Mouse (Mus musculus) heart, postnatal 0 days (tissue): Measurements from ENCODE around the gene F9.

ENCODE experiments used
- CTCF ChIP-seq: IDR thresholded peaks from 2 replicates; pipeline ENCODE4 v1.5.1; 2016; ENCODE audit warnings: antibody characterized with exemption, control low read depth, low read depth
- EP300 ChIP-seq: IDR thresholded peaks from 2 replicates; pipeline ENCODE4 v1.6.1; 2016; ENCODE audit warnings: antibody characterized with exemption, low read depth

DNA sequence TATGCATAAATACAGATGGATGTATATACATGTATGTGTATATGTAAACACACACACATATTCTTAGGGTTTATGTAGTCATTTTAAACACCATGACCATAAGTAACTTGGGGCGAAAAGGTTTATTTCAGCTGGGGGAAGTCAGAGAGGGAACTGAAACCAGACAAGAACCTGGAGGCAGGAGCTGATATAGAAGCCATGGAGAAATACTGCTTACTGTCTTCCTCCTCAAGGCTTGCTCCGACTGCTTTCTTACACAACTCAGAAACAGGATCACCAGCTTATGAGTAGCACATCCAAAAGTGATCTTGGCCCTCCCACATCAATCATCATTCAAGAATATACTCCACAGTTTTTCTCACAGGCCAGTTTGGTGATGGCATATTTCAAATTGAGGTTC, 2.2 kb downstream of the F9 start:
- TF ChIP-seq EP300 (no peak), CTCF (no peak)
